Mouse (Mus musculus): ENCODE data around the gene Grin3b. TPM values are rescaled to one million over a fixed set of nuclear protein-coding genes. Genes with fewer than 3 reads are reported as not detected.
A peak's percentile ranks its signal among the peaks of the same experiment; 100 is the strongest.

Gene Grin3b
- polyA plus RNA-seq, 1 experiment from 2014 or later: 0.21 TPM

GRCm38 (mm10) chr10:80013609-80014008 lies 43.1 kb downstream of the Grin3b start:
- WGBS: 44% methylated on average over 25 of the region's 25 CpGs
- no peak overlapping the region for H3K4me2 ChIP-seq (ENCODE audit: low read depth, low read length)
- no peak overlapping the region for H3K27ac ChIP-seq (ENCODE audit: low read length)
- H3K4me1 ChIP-seq (ENCODE audit: control insufficient read depth, insufficient read depth, low read length): peaks cover 5% of the 10 kb centered on the region
- peaks cover 17% of the 10 kb centered on the region for H3K36me3 ChIP-seq (ENCODE audit: control insufficient read depth, insufficient read depth, low read length)
- H3K4me3 ChIP-seq (replicated peaks; ENCODE audit: low read length): no peak overlapping the region
- no peak for ATAC-seq (ENCODE audit: insufficient read depth, low FRiP score)
- peaks cover 20% of the 10 kb centered on the region for H3K27me3 ChIP-seq (ENCODE audit: control insufficient read depth, insufficient read depth, low read length)
- peaks cover 15% of the 10 kb centered on the region for H3K9me3 ChIP-seq (replicated peaks; ENCODE audit: control insufficient read depth, low read length)
- H3K9ac ChIP-seq (ENCODE audit: low read length): no peak overlapping the region

GRCm38 (mm10) chr10:80014484-80015290 lies 44.2 kb downstream of the Grin3b start:
- peaks cover 20% of the 10 kb centered on the region for H3K27me3 ChIP-seq (ENCODE audit: control insufficient read depth, insufficient read depth, low read length)
- peaks cover 15% of the 10 kb centered on the region for H3K36me3 ChIP-seq (ENCODE audit: control insufficient read depth, insufficient read depth, low read length)
- no peak overlapping the region for H3K4me2 ChIP-seq (ENCODE audit: low read depth, low read length)
- no peak overlapping the region for H3K9ac ChIP-seq (ENCODE audit: low read length)
- WGBS: 29% methylated on average over 28 of the region's 28 CpGs
- H3K4me1 ChIP-seq (ENCODE audit: control insufficient read depth, insufficient read depth, low read length): peaks cover 15% of the 10 kb centered on the region
- H3K9me3 ChIP-seq (replicated peaks; ENCODE audit: control insufficient read depth, low read length): peaks cover 15% of the 10 kb centered on the region
- ATAC-seq (ENCODE audit: insufficient read depth, low FRiP score): no peak
- H3K27ac ChIP-seq (ENCODE audit: low read length): no peak overlapping the region
- no peak overlapping the region for H3K4me3 ChIP-seq (replicated peaks; ENCODE audit: low read length)

- Histone ChIP-seq H3K4me3 (replicated peaks; ENCODE audit: low read length) (no peak overlapping the region), H3K9ac (ENCODE audit: low read length) (no peak overlapping the region), H3K4me2 (ENCODE audit: low read depth, low read length) (no peak overlapping the region), H3K4me1 (ENCODE audit: control insufficient read depth, insufficient read depth, low read length) (peaks cover 17% of the 10 kb centered on the region), H3K36me3 (ENCODE audit: control insufficient read depth, insufficient read depth, low read length) (peaks cover 7% of the 10 kb centered on the region; the same call in 1 of the 2 replicates), H3K27me3 (ENCODE audit: control insufficient read depth, insufficient read depth, low read length) (peaks cover 20% of the 10 kb centered on the region), H3K9me3 (replicated peaks; ENCODE audit: control insufficient read depth, low read length) (peaks cover 10% of the 10 kb centered on the region), H3K27ac (ENCODE audit: low read length) (no peak overlapping the region)
- 72% methylated on average over 10 of the region's 10 CpGs for WGBS
- no peak for ATAC-seq (ENCODE audit: insufficient read depth, low FRiP score)
Observed at GRCm38 (mm10) chr10:80015583-80015982, 45.1 kb downstream of the Grin3b start.

- Histone ChIP-seq H3K27me3 (ENCODE audit: control insufficient read depth, insufficient read depth, low read length) (peaks cover 20% of the 10 kb centered on the region), H3K36me3 (ENCODE audit: control insufficient read depth, insufficient read depth, low read length) (no peaks in the 10 kb centered on the region), H3K9ac (ENCODE audit: low read length) (peak within 1 kb of the TSS; percentile 21; the same call in 1 of the 2 replicates), H3K9me3 (replicated peaks; ENCODE audit: control insufficient read depth, low read length) (0 out of 2 replicates have a peak, but pooled peaks cover 4% of the 10 kb centered on the region), H3K4me1 (ENCODE audit: control insufficient read depth, insufficient read depth, low read length) (peaks cover 17% of the 10 kb centered on the region), H3K4me3 (replicated peaks; ENCODE audit: low read length) (peak within 1 kb of the TSS; percentile 27), H3K27ac (ENCODE audit: low read length) (no peak within 1 kb of the TSS; the same call in 1 of the 2 replicates), H3K4me2 (ENCODE audit: low read depth, low read length) (no peak within 1 kb of the TSS)
- WGBS: 70% methylated on average over 11 of the region's 11 CpGs
- ATAC-seq (ENCODE audit: insufficient read depth, low FRiP score): no peak
Observed at GRCm38 (mm10) chr10:80016511-80016910, 46.0 kb downstream of the Grin3b start, which contains the start of gene Arhgap45. Arhgap45 (plus strand) TSS chr10:80016653.

GRCm38 (mm10) chr10:80016931-80017330 lies 46.4 kb downstream of the Grin3b start:
- no peaks in the 10 kb centered on the region for H3K9me3 ChIP-seq (replicated peaks; ENCODE audit: control insufficient read depth, low read length)
- H3K4me1 ChIP-seq (ENCODE audit: control insufficient read depth, insufficient read depth, low read length): peaks cover 17% of the 10 kb centered on the region
- H3K4me2 ChIP-seq (ENCODE audit: low read depth, low read length): no peak overlapping the region
- no peak overlapping the region; the same call in 1 of the 2 replicates for H3K27ac ChIP-seq (ENCODE audit: low read length)
- H3K9ac ChIP-seq (ENCODE audit: low read length): peak overlapping the region; percentile 21; the same call in 1 of the 2 replicates
- no peak for ATAC-seq (ENCODE audit: insufficient read depth, low FRiP score)
- H3K36me3 ChIP-seq (ENCODE audit: control insufficient read depth, insufficient read depth, low read length): no peaks in the 10 kb centered on the region
- peaks cover 20% of the 10 kb centered on the region for H3K27me3 ChIP-seq (ENCODE audit: control insufficient read depth, insufficient read depth, low read length)
- WGBS: 82% methylated on average over 10 of the region's 10 CpGs
- H3K4me3 ChIP-seq (replicated peaks; ENCODE audit: low read length): peak overlapping the region; percentile 27

GRCm38 (mm10) chr10:80017361-80017760 lies 46.8 kb downstream of the Grin3b start:
- Histone ChIP-seq H3K36me3 (ENCODE audit: control insufficient read depth, insufficient read depth, low read length) (no peaks in the 10 kb centered on the region), H3K27ac (ENCODE audit: low read length) (no peak overlapping the region), H3K4me3 (replicated peaks; ENCODE audit: low read length) (peak overlapping the region; percentile 27; the same call in 1 of the 2 replicates), H3K27me3 (ENCODE audit: control insufficient read depth, insufficient read depth, low read length) (peaks cover 16% of the 10 kb centered on the region), H3K4me2 (ENCODE audit: low read depth, low read length) (no peak overlapping the region), H3K4me1 (ENCODE audit: control insufficient read depth, insufficient read depth, low read length) (peaks cover 17% of the 10 kb centered on the region), H3K9me3 (replicated peaks; ENCODE audit: control insufficient read depth, low read length) (no peaks in the 10 kb centered on the region), H3K9ac (ENCODE audit: low read length) (no peak overlapping the region)
- 54% methylated on average over 3 of the region's 3 CpGs for WGBS
- no peak for ATAC-seq (ENCODE audit: insufficient read depth, low FRiP score)

GRCm38 (mm10) chr10:80017771-80018170 lies 47.3 kb downstream of the Grin3b start:
- no peak overlapping the region for H3K9ac ChIP-seq (ENCODE audit: low read length)
- H3K4me1 ChIP-seq (ENCODE audit: control insufficient read depth, insufficient read depth, low read length): peaks cover 17% of the 10 kb centered on the region
- peaks cover 15% of the 10 kb centered on the region for H3K27me3 ChIP-seq (ENCODE audit: control insufficient read depth, insufficient read depth, low read length)
- no peak overlapping the region; the same call in 1 of the 2 replicates for H3K4me3 ChIP-seq (replicated peaks; ENCODE audit: low read length)
- no peaks in the 10 kb centered on the region for H3K9me3 ChIP-seq (replicated peaks; ENCODE audit: control insufficient read depth, low read length)
- 0 out of 2 replicates have a peak overlapping the region, but pooled peaks have one; percentile 15 for H3K4me2 ChIP-seq (ENCODE audit: low read depth, low read length)
- H3K27ac ChIP-seq (ENCODE audit: low read length): peak overlapping the region; percentile 13; the same call in 1 of the 2 replicates
- no peak for ATAC-seq (ENCODE audit: insufficient read depth, low FRiP score)
- H3K36me3 ChIP-seq (ENCODE audit: control insufficient read depth, insufficient read depth, low read length): no peaks in the 10 kb centered on the region
- WGBS: 78% methylated on average over 14 of the region's 14 CpGs

- peak overlapping the region; percentile 65 for H3K9ac ChIP-seq (ENCODE audit: low read length)
- H3K4me3 ChIP-seq (replicated peaks; ENCODE audit: low read length): peak overlapping the region; percentile 36; the same call in 1 of the 2 replicates
Observed at GRCm38 (mm10) chr10:80018739-80019297, 48.3 kb downstream of the Grin3b start.

More at GRCm38 (mm10) chr10:80018739-80019297, 48.3 kb downstream of the Grin3b start:
- H3K4me1 ChIP-seq (ENCODE audit: control insufficient read depth, insufficient read depth, low read length): peaks cover 20% of the 10 kb centered on the region
- no peaks in the 10 kb centered on the region for H3K36me3 ChIP-seq (ENCODE audit: control insufficient read depth, insufficient read depth, low read length)
- peak overlapping the region; percentile 60 for H3K27ac ChIP-seq (ENCODE audit: low read length)
- peak; percentile 64; the same call in 1 of the 2 replicates for ATAC-seq (ENCODE audit: insufficient read depth, low FRiP score)
- WGBS: 6% methylated on average over 15 of the region's 15 CpGs
- H3K27me3 ChIP-seq (ENCODE audit: control insufficient read depth, insufficient read depth, low read length): peaks cover 7% of the 10 kb centered on the region
- H3K9me3 ChIP-seq (replicated peaks; ENCODE audit: control insufficient read depth, low read length): no peaks in the 10 kb centered on the region
- peak overlapping the region; percentile 48 for H3K4me2 ChIP-seq (ENCODE audit: low read depth, low read length)

Measured in stomach, embryonic 16.5 days (tissue).